Mouse (Mus musculus) myocyte (in vitro differentiated cells): ENCODE data around the gene Ctsf. TPM values are rescaled to one million over a fixed set of nuclear protein-coding genes. Genes with fewer than 3 reads are reported as not detected.
"Not testable (repeated sequence)": the region's sequence is repeated elsewhere in the genome, so short reads cannot be mapped to it uniquely, and the experiment has no call there.

Source experiments
- H3K27me3 ChIP-seq: one replicate; pipeline ENCODE4 v1.6.1; 2011; ENCODE audit not compliant: control insufficient read depth, insufficient read depth, insufficient read length
- H3K36me3 ChIP-seq: one replicate; pipeline ENCODE4 v1.6.1; 2011; ENCODE audit not compliant: control insufficient read depth, insufficient read depth
- H3K4me2 ChIP-seq: one replicate; pipeline ENCODE4 v1.6.1; 2011; ENCODE audit warnings: low read depth, control low read depth
- H3K4me3 ChIP-seq: one replicate; pipeline ENCODE4 v1.5.1; 2011; ENCODE audit warnings: mild to moderate bottlenecking, control low read depth, moderate library complexity
- H3K79me2 ChIP-seq: one replicate; pipeline ENCODE4 v1.6.1; 2011; ENCODE audit not compliant: control insufficient read depth, insufficient read depth
- H3ac ChIP-seq: one replicate; pipeline ENCODE4 v1.6.1; 2011; ENCODE audit not compliant: control insufficient read depth, insufficient read length
- CEBPB ChIP-seq: IDR thresholded peaks from 2 replicates; pipeline ENCODE4 v1.6.1; 2011; ENCODE audit warnings: mild to moderate bottlenecking, moderate library complexity; ENCODE audit not compliant: poor library complexity, insufficient read depth, severe bottlenecking
- E2F4 ChIP-seq: IDR thresholded peaks from one replicate; pipeline ENCODE4 v1.6.1; 2011; ENCODE audit warnings: mild to moderate bottlenecking, control low read depth, moderate library complexity; ENCODE audit not compliant: insufficient read depth
- MAX ChIP-seq: IDR thresholded peaks from one replicate; pipeline ENCODE4 v1.6.1; 2011; ENCODE audit warnings: low read depth, mild to moderate bottlenecking, control low read depth
- MYOD1 ChIP-seq, 3 experiments: IDR thresholded peaks; one replicate each; pipeline ENCODE4 v1.6.1; 2011; ENCODE audit warnings: control low read depth in 2 of 3, low read depth in 2 of 3, mild to moderate bottlenecking in 2 of 3, moderate library complexity in 1 of 3; ENCODE audit not compliant: insufficient read length in 2 of 3, control insufficient read depth in 1 of 3
- MYOG ChIP-seq, 3 experiments: IDR thresholded peaks; one replicate each; pipeline ENCODE4 v1.6.1; 2011; ENCODE audit warnings: control low read depth in 2 of 3, low read depth in 2 of 3, mild to moderate bottlenecking in 2 of 3; ENCODE audit not compliant: insufficient read length in 2 of 3, control insufficient read depth in 1 of 3, insufficient read depth in 1 of 3
- POLR2A ChIP-seq: IDR thresholded peaks from one replicate; pipeline ENCODE4 v1.6.1; 2011; ENCODE audit warnings: low read depth, mild to moderate bottlenecking, control low read depth, moderate library complexity; ENCODE audit not compliant: insufficient read length
- POLR2AphosphoS2 ChIP-seq: IDR thresholded peaks from one replicate; pipeline ENCODE4 v1.6.1; 2011; ENCODE audit warnings: low read depth, control low read depth; ENCODE audit not compliant: insufficient read length
- REST ChIP-seq: IDR thresholded peaks from one replicate; pipeline ENCODE4 v1.6.1; 2011; ENCODE audit warnings: mild to moderate bottlenecking, control low read depth, moderate library complexity; ENCODE audit not compliant: insufficient read depth, insufficient read length
- SRF ChIP-seq: IDR thresholded peaks from one replicate; pipeline ENCODE4 v1.6.1; 2011; ENCODE audit warnings: low read depth; ENCODE audit not compliant: control insufficient read depth, insufficient read length
- TCF12 ChIP-seq: IDR thresholded peaks from one replicate; pipeline ENCODE4 v1.6.1; 2011; ENCODE audit warnings: mild to moderate bottlenecking, control low read depth; ENCODE audit not compliant: poor library complexity, insufficient read depth, severe bottlenecking
- TCF3 ChIP-seq: IDR thresholded peaks from one replicate; pipeline ENCODE4 v1.6.1; 2011; ENCODE audit warnings: low read depth, control low read depth; ENCODE audit not compliant: insufficient read length
- USF1 ChIP-seq: IDR thresholded peaks from one replicate; pipeline ENCODE4 v1.6.1; 2011; ENCODE audit warnings: low read depth, mild to moderate bottlenecking, control low read depth, moderate library complexity
- polyA plus RNA-seq: library from polyadenylated mRNA; unstranded; fragments of >200 nt; fragmentation: generic; extraction: Trizol; gene quantifications from one replicate; pipeline ENCODE4 v1.2.1, GENCODE M21; 2012; ENCODE audit warnings: missing spikeins

Ctsf gene
- polyA plus RNA-seq, 1 experiment, result 6.6 TPM

DNA sequence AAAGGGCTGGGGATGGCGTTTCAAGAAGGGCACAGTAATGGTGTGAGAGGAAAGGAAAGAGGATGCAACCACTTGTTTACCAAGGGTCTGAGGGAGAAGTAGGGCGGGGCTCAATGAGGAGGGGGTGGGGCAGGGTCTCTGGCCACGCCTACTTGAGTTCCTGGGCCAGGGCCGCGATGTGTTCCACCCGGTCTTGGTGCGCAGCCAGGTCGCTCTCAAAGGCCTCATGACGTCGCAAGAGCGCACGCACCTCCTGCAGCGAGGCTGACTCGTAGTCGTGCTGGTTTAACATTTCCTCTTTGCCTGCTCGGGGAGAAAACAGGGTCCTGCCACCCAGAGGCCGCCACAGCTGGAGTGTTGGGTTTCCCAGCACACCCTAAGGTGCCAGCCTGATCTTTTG is 10.2 kb downstream of the Ctsf start:
- no peak overlapping the region for H3K4me2 ChIP-seq
- H3K79me2 ChIP-seq, result no peaks in the 10 kb centered on the region
- H3K27me3 ChIP-seq, result no peaks in the 10 kb centered on the region
- TF ChIP-seq POLR2AphosphoS2 (peak; percentile 73), TCF12 (no peak), MYOG (IDR thresholded peaks at IDR 0.05; ENCODE audit: control insufficient read depth in 1 of 3, insufficient read depth in 1 of 3, insufficient read length in 2 of 3, low read depth in 2 of 3) (no peak), TCF3 (no peak)
- H3ac ChIP-seq, result no peak overlapping the region
- H3K36me3 ChIP-seq, result no peaks in the 10 kb centered on the region
- no peak overlapping the region for H3K4me3 ChIP-seq

DNA sequence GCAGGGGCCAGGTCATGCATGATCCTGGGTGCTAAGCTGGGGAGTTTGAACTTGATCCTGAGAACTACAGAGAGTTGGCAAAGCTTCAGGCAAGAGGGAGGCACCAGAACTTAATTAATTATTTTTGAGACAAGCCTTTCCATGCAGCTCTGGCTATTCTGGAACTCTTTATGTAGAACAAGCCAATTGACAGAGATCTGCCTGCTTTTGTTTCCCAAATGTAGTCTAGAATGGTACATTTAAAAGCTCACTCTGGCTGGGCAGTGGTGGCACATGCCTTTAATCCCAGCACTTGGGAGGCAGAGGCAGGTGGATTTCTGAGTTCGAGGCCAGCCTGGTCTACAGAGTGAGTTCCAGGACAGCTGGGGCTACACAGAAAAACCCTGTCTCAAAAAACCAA is 19.7 kb downstream of the Ctsf start:
- H3K4me3 ChIP-seq, H3K79me2 ChIP-seq, H3ac ChIP-seq, H3K36me3 ChIP-seq, H3K27me3 ChIP-seq: not testable (repeated sequence)
- H3K4me2 ChIP-seq, result peak overlapping the region; percentile 18

DNA sequence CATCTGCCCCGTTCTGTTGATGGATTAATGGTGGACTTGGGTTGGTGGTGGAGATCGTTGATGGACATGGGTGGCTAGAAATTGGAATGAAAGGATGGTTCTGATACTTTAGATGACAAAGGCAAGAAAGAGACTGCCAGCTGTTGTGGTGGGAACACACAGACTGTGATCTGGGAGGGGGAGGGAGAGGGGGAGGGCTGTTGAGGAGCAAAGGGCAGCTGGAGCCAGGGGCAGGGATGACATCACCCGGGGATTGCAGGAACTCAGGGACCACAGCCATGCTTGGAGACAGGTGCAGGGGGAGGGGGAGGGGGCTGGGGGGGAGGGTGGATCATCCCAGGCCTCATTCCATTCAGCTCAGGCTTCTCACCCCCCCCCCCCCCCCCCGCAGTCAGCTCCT is 21.3 kb downstream of the Ctsf start:
- Histone ChIP-seq H3K27me3 (no peaks in the 10 kb centered on the region), H3K36me3 (no peaks in the 10 kb centered on the region), H3ac (no peak overlapping the region), H3K4me3 (peak overlapping the region; percentile 43), H3K79me2 (peaks cover 8% of the 10 kb centered on the region), H3K4me2 (peak overlapping the region; percentile 96)
- no peak for TF ChIP-seq POLR2A
- TF ChIP-seq MYOD1 (IDR thresholded peaks at IDR 0.05; ENCODE audit: control insufficient read depth in 1 of 3, insufficient read length in 2 of 3, low read depth in 2 of 3), result peak; percentile 61 to 94 (median 87)
- TF ChIP-seq USF1, result no peak
- peak; percentile 73 for TF ChIP-seq TCF3
- TF ChIP-seq REST, result no peak
- TF ChIP-seq MYOG (IDR thresholded peaks at IDR 0.05; ENCODE audit: control insufficient read depth in 1 of 3, insufficient read depth in 1 of 3, insufficient read length in 2 of 3, low read depth in 2 of 3), result peak; percentile 86 to 96 (median 89)
- TF ChIP-seq TCF12, result peak; percentile 66

DNA sequence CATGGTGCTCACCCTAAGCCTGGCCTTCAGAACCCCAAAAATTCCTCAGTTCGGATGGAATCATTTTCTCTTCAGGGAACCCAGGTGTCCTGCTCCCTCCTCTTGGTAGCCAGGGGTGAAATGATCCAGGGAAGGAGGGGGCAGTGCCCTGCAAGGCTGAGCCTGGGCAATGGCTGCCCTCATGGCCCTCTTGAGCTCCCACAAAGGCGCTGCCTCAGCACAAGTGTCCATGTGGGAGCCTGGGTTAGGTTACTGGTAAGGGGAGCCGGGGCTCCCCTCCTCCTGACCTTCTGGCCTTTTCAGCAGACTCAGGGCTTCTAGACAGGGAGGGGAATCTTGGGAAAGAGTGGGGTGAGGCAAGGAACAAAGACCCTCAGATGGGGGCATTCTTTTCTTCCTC is 21.8 kb downstream of the Ctsf start:
- Histone ChIP-seq H3ac (peak overlapping the region; percentile 48), H3K27me3 (no peaks in the 10 kb centered on the region), H3K79me2 (peaks cover 8% of the 10 kb centered on the region), H3K36me3 (no peaks in the 10 kb centered on the region), H3K4me3 (peak overlapping the region; percentile 43), H3K4me2 (peak overlapping the region; percentile 96)
- TF ChIP-seq CEBPB (no peak), MAX (no peak), MYOG (IDR thresholded peaks at IDR 0.05; ENCODE audit: control insufficient read depth in 1 of 3, insufficient read depth in 1 of 3, insufficient read length in 2 of 3, low read depth in 2 of 3) (peak in 1 of 3 experiments; percentile 63), MYOD1 (IDR thresholded peaks at IDR 0.05; ENCODE audit: control insufficient read depth in 1 of 3, insufficient read length in 2 of 3, low read depth in 2 of 3) (peak in 1 of 3 experiments; percentile 39), POLR2AphosphoS2 (no peak)

DNA sequence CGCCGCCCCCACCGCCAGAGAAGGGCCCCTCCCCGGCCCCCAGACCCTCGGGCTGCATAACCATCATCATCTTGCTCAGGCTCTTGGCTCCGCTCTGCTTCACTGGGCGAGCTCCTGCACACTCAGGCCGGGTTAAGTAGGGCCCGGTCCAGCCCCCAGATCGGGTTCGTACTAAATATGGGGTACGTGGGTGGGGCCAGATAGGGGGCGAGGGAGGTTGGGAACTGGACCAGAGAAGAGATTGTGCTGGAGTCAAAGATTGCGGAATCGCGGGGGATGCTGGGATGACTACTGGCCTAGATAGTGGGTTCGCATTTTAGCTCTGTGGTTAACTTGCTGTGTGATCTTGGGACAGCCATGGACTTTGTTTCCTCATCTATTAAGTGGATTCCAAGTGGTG is 22.9 kb downstream of the Ctsf start, which contains the start of gene Actn3:
TSS of gene Actn3 (minus strand) at position 125 of the 400 bp plus-strand sequence.
- H3K27me3 ChIP-seq, result no peaks in the 10 kb centered on the region
- TF ChIP-seq REST (no peak), MAX (no peak), USF1 (no peak), E2F4 (no peak), POLR2AphosphoS2 (peak; percentile 31), SRF (peak; percentile 93), CEBPB (peak; percentile 66; the same call in 1 of the 2 replicates), MYOD1 (IDR thresholded peaks at IDR 0.05; ENCODE audit: control insufficient read depth in 1 of 3, insufficient read length in 2 of 3, low read depth in 2 of 3) (no peak), MYOG (IDR thresholded peaks at IDR 0.05; ENCODE audit: control insufficient read depth in 1 of 3, insufficient read depth in 1 of 3, insufficient read length in 2 of 3, low read depth in 2 of 3) (no peak), TCF3 (no peak), TCF12 (no peak), POLR2A (peak; percentile 75)

More for the DNA sequence above, 22.9 kb downstream of the Ctsf start, which contains the start of gene Actn3:
- Histone ChIP-seq H3K4me2 (peak within 1 kb of the TSS; percentile 96), H3K4me3 (peak within 1 kb of the TSS; percentile 43), H3ac (peak within 1 kb of the TSS; percentile 48), H3K79me2 (peaks cover 8% of the 10 kb centered on the region), H3K36me3 (no peaks in the 10 kb centered on the region)
